Comparison of ENCODE assay signal across 5 mouse cellular contexts in the genomic region with DNA sequence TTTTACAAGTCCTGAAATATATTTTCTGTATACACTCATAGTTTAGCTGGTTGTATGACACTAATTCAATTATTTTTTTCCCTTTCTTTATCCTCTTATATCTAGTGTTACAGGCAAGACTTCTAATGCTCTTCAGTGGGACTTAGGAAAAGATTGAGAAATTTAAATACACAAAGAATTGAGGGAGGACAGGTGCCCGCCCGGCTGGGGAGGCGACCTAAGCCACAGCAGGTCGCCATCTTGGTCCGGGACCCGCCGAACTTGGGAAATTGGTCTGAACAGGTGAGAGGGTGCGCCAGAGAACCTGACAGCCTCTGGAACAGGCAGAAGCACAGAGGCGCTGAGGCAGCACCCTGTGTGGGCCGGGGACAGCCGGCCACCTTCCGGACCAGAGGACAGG.
DNase-seq lines count a peak whose midpoint lies in the region.
"Not testable (repeated sequence)": the region's sequence is repeated elsewhere in the genome, so short reads cannot be mapped to it uniquely, and the experiment has no call there.

No protein-coding gene starts in this region.

- DNase-seq in ES-CJ7 (ENCODE audit: low read depth, low spot score) (peak; percentile 31), ES-E14 (ENCODE audit: low read depth, low spot score) (peak; percentile 31), R1 (ENCODE audit: low read depth, low spot score) (peak; percentile 54), WW6 (ENCODE audit: low read depth, low spot score) (peak; percentile 7), ZHBTc4 (ENCODE audit: low read depth, low spot score) (peak; percentile 51)

- in situ Hi-C loops in ES-E14 (cut with MboI; ENCODE audit: low sequenced_read_pairs in 2 of 2, unreplicated experiment in 2 of 2), result not testable (repeated sequence)

- not testable (repeated sequence) for H3K4me1 ChIP-seq in ES-E14 (ENCODE audit: control insufficient read depth in 2 of 2, insufficient read depth in 2 of 2, low read length in 2 of 2, poor library complexity in 1 of 2)

- not testable (repeated sequence) for H3K27ac ChIP-seq in ES-E14 (ENCODE audit: insufficient read depth, low read depth, low read length, poor library complexity, severe bottlenecking)

- H3K4me3 ChIP-seq in ES-E14 (ENCODE audit: insufficient read depth in 1 of 2, low read depth in 1 of 2, low read length in 2 of 2, poor library complexity in 1 of 2, severe bottlenecking in 1 of 2), result not testable (repeated sequence)

- H3K36me3 ChIP-seq in ES-E14 (ENCODE audit: control insufficient read depth, insufficient read depth, low read length, poor library complexity, severe bottlenecking), result not testable (repeated sequence)

- H3K9ac ChIP-seq in ES-E14 (ENCODE audit: insufficient read depth, low read depth, low read length, poor library complexity, severe bottlenecking), result not testable (repeated sequence)

- not testable (repeated sequence) for H3K9me3 ChIP-seq in ES-E14 (ENCODE audit: control insufficient read depth, insufficient read depth, low read depth, low read length)
